Mouse (Mus musculus) v-Abl transformed pro-B cells (cell line): ENCODE data around the gene Foxa1.

Experiments
- in situ Hi-C, 2 experiments: fragments of 400-800 bp; cut with MboI; formaldehyde crosslinking; loops; one replicate each; pipeline ENCODE4 v1.15.1; 2025; ENCODE audit not compliant: unreplicated experiment in 2 of 2

Foxa1 gene

DNA sequence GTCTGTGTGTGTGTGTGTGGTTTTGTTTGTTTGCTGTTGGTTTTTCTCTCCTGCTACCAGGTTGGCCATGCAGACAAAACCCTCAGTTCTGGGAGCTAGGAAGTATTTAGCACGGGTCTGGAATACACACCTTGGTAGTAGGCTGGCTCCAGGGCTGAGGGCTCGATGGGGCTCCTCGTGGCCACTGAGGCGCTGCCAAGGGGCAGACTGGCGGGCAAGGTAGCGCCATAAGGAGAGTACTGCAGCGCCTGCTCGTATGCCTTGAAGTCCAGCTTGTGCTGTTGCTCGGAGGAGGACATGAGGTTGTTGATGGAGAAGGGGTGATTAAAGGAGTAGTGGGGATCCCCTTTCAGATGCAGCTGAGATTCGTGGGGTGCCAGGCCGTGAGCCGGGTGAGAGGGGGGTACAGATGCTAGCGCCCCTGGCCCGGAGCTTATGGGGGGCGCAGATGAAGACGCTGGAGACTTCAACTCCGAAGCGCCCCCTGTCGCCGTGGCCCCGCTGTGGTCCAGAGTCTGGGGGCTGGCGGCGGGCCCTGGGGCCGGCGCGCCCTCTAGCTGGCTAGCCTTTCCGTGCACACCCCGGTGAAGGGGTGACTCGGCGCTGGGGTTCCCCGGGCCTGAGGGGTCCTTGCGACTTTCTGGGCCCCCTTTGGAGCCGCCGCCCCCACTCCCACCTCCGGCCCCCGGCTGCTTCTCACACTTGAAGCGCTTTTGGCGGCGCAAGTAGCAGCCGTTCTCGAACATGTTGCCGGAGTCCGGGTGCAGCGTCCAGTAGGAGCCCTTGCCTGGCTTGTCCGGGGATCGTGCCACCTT is 4.6 kb downstream of the Foxa1 start:
- in situ Hi-C loops, result no loop called here

DNA sequence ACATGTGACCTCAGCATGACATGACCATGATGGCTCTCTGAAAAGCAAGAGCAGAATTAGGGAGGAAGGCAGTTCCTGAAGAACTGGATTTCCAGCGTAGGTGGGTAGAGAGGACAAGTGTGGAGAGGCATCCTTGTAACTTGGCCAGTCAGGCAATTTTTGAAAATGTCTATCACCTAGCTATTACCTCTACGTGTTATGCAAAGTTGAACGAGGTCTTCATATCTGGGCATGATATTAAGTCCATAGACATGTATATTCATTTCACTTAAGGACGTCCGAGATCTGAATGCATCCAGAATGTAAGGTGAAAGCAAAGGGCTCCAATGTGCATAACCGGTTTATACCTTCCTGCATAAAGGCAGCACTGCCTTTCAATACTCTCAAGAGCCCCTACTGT is 5.6 kb downstream of the Foxa1 start:
- in situ Hi-C loops, result no loop called here

DNA sequence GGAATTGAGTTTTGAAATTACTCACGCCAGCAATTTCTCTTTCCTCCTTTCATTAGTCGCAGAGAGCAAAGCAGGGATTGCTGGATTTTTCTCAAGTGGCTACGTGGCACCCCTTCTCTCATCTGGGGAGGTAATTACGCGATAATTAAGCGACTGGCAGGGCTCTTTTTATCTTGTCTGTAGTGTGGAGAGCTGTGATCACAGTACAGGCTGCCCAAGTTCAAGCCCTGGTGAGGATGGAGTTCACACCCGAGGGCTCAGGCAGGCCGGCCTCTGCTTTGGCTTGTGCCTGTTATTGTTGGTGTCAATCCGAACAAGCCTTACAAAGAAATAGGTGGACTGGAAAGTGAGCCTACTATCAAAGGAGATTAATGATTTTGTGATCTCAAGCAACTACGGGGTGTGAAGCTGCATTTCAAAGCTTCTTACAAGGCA is 7.1 kb downstream of the Foxa1 start:
- in situ Hi-C loops, result no loop called here

DNA sequence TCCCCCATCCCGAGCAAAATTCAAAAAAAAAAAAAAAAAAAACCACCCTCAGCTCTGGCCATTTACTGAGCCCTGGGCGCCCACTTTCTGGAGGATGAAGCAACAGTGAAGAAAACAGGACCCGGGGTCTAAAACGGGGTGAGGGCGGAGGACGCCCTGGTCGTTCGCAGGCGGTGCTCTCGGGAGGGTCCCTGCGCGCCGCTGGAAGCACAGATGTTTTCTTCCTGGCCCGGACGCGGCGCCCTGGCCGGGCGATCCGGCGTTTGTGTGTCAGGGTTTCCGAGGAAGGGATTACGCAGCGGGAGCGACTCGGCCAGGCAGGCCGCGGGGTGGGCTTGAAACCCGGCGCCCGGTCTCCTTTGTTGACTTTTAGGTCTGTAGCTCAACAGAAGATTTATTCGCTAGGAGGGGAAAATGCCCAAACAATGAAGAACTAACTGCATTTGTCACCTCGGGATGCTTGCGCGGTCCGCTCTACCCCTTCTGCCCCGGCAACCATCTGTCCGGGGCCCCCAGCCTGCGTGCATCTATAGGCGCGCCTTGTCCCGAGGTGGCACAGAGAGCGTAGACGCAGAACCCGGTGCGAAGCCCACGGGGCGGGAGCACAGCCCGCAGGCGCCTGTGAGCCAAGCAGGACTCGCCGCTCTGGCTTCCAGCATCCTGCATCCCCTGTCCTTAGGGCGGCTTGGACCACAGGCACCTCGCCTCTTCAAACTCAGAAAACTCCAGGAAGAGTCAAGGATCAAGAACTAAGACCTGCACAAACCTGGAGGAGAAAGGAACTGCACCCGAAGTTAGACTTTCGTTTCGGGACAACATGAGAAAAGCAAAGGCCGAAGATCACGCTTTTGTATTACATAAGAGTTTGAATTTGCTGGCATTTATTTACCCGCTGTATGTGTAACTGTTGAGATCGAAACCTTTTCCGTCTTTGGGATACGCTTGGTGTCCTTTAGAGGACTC is 7.8 kb downstream of the Foxa1 start:
- in situ Hi-C loops, result no loop called here

DNA sequence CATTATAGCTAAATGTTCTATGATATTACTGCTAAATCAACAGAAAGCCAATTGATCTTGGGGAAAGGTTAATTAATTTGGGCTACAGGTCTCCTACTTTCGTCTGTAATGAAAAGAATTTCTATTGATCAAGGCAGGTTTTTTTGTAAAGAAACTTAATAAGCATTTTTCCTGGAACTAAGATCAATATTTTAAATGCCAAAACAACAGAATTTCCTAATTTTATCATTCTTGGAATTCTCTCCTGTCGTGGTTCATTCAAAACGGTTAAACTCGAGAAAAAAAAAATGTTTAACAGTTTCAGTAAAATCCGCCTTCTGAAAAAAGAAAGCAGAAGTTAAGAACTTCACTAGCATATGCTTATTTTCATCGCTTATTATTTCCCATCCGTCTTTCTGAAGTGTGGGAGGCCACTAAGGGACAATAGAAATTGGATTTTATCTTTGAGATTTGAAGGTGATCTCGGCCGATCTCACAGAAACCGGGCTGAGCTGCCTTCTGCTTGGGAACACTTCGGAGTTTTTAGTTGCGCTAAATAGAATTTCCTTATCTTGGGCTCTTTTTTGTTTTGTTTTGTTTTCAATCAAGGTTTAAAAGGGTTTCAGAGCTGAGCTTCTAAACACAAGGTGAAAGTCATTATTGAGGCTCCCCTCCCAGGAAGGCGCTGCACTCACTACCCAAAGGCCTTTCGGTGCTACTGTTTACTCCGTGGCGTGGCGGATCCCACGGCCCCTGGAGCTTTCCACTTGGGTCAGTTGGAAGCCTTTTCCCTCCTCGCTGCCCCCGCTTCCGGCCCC is 8.7 kb downstream of the Foxa1 start:
- in situ Hi-C loops, result no loop called here

DNA sequence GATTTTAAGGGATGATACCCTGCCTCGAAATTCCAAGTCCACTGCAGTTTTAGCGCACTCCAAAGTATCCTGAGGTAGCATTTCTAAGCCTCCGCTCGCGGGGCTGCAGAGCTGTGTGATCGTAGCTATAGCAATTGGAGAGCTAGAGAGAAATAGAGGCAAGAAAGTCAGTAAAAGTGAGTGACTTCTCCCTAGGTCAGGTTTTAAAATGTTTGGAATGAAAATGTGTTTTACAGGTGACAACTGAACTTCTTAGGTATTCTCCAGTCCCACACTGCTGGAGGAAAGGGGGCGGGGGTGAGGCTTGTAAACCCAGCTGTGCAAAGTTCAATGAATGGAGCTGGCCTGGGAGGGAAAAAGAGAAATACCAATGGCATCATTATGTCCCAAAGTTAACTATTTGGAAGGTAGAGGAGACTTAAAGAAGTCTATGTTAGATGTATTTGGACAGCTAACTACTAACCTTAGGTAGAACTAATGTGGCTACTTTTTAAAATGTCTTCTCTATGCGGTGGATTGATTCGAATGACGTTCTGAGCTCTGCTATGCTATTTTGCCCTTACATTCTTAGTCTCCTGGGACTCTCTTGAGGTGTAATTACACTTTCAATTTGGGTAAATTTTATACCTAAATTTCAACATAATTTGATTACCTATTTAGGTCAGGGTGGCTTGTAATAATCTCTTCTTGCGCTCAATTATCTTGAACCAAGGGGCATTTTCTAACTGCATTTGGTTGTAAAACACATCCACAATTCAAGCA is 9.6 kb downstream of the Foxa1 start:
- in situ Hi-C loops, result no loop called here

DNA sequence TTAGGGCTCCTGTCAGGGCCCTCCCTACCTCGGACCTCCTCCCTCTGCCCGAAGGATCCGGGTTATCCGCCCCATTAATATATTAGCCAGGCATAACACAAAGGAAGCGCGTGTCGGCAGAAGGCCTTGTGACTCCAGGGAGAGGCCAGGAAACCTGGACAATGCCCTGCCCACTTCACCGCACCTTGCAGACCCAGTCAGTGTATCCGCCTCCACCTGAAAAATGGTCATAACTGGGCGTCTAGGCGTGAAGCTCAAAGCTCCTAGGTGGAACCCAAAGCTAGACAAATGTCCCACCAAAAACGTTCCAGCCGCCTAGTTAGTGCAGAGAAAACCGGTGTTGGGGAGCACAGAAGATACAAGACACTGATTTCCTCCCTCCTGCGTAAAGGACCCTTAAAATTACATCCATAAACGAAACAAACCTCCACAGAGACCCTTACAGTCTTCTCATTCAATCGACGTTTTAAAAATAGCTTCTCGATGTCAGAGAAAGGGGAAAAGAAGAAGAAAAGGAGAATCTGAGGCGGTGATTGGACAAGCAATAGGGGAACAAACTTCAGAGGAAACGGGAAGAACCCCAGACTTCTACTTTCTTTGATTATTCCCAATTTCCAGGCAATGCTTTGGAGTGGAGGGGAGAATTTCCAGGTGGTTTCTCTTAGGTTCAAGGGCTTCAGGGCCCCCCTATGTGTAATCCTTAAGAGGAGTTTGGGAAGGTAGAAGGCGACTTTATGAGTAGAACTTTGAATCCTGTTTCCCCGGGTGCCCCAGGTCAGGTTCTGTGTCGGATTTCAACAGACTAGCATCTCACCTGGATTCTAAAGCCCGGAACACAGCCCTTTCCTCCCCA is 10.4 kb downstream of the Foxa1 start:
- in situ Hi-C loops, result no loop called here

DNA sequence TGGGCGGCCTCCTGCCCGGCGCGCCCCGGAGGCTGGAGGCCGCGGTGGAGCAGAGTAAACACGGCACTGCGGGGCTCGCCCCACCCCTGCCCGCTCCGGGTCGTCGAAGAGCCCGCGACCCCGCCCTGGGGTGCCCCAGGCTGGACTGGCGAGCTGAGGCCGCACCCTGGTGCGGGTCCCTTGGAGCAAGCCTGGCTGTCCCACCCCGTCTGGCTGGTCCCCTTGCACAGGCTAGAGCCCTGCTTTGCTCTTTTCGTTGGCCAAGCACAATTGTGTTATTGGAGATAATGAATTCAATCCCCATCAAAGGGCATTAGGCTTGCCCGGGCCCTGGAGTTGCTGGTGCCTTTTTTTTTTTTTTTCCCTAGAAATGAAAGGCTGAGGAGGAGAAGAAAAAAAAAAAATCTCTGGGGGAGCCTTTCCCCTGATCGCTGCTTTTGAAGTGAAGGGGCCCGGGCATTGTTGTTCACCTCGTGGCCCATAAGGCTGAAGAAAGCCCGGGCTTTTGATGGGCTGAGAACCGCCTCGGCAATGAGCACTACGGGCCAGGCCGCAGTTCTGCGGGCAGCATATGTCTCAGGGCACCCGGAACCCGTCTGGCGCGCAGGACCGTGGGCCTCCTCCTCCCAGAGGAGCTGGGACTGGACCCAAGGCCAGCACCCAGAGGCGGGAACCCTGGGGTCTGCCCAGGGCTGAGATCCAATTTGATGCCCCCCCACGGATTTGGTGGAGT is 11.7 kb downstream of the Foxa1 start:
- in situ Hi-C loops, result no loop called here

DNA sequence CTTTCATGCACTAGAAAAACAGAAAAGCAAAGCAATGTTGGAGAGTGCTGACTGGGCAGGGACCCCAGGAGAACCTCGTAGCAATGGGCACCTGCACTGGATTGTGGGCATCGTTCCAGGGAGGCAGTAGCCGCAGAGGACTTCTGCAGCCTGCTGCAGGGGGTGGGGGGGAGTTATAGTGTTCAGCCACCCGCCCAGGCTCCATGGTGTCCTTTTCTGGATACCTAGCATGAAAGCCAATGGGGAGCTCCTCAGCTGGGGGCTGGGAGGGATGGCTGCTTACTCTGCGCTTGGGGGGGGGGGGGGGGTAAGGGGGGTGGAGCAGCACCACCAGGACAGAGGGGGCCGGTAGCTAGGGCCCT is 12.2 kb downstream of the Foxa1 start:
- in situ Hi-C loops, result no loop called here

DNA sequence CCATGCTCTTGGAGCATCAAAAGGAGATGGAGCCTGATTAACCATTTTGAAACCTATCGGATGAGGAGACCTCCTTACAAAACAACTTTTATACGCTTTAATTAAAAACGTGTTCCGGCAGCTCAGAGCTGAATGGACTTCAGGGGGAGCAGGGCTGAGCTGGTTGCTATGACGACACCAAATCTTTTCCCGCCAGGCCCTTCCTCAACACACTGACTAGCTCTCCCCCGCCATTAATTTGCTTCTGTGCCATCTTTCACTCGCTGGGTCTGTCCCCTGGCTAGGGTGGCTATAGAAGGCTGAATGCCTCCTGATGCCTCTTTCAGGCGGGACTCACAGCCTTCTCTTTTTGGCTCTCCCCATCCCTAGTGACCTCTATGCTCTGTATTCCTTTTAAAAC is 16.2 kb downstream of the Foxa1 start:
- in situ Hi-C loops, result no loop called here

DNA sequence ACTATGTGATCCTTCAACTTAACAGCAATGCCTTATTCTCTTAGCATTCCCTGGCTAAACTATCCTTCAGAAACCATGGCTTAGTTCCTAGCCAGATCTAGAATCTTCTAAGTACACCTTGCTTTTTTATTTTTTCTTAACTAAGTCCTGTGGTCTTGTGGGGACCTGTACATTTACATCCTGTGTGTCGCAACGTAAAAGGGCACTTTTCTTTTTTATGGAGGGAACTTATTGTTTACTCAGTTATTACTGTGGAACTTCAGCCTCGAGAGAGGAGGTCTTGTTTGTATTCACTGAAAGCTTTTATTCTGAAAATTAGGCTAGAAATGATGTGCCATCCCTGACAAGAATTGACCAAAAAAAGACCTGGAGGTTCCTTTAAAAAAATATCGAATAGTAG is 18.4 kb downstream of the Foxa1 start:
- in situ Hi-C loops, result no loop called here

DNA sequence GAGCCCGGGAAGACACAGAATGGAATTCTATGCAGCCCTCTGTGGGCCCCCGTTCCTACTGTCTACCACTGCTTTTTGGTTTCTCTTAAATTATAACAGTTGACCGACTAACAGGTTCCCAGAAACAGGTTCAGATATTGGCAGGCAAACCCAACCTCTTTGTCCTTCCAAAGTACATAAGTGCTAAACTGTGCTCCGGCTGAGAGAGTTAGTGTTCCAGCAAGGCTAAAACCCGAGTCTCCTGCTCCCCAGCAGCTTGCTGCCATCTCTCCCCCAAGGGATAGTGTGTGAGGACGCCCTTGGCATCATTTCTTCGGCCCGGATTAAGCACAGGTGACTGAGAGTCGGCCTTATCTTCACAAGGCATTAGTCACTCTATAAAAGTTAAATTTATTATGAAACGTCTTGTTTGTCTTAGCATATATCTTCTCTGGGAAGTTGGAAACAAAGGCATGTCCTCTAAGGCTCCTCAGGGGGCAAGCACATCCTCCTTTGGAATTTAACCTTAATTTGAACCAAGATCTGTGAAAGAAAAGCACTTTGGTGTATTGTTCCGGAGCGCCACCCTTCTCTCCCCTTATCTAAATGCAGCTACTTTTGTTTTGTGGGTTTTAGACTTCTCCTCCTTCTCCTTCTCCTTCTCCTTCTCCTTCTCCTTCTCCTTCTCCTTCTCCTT is 30.9 kb downstream of the Foxa1 start:
- in situ Hi-C loops, result no loop called here

DNA sequence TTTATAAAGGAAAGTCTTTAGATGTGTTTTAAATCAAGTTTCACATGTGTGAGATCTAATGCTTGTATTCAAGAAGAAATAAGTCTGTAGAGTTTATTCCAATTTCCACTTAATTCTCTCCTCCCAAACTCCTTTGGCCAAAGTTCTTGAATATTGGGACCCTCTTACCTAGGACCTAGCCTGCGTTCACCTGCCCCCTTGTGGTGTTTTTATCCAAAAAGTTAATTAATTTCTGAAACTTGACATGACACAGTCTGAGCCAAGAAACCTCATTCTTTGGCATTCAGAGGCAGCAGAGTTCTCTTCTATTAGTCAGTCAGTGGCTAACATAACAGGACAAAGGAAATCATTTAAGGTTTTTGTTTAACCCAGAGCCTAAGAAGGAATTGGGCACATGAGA is 32.2 kb downstream of the Foxa1 start:
- in situ Hi-C loops, result no loop called here

DNA sequence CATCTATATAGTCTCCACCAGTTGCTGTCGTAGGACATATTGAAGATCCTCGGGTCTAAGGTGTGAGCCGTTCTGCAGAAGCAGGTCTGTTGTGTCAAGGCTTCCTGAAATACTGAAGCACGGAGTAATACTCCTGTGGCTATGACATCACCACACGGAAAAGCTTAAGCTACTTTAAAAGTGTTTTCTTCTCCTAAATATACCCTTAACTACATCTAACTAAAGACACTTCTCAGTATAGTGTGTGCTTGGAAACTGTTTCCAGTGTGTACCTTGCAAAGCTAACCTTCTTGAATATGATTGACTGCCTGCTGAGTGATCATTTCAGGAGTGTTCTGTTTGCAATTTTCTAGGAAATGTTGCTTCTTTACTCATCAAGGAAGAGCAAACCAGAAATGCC is 35.2 kb downstream of the Foxa1 start:
- in situ Hi-C loops, result no loop called here

DNA sequence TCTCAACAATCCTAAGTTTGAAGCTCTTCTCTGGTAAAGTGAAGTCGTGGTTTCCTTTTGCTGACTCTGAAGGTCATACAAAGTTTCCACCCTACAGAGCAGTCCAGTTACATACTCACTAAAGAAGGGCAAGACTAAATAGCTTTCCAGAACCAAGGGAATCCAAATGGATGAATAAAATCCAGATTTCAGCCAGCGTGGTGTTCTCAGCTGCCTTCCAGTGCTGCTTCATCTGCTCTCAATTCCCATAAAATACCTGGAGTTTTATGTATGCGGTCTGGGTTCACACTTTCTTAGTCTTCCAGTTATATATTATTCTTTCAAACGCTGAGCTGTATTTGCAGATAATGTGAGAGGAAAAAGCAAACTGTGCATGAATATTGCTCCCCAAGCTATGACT is 35.6 kb downstream of the Foxa1 start:
- in situ Hi-C loops, result no loop called here

DNA sequence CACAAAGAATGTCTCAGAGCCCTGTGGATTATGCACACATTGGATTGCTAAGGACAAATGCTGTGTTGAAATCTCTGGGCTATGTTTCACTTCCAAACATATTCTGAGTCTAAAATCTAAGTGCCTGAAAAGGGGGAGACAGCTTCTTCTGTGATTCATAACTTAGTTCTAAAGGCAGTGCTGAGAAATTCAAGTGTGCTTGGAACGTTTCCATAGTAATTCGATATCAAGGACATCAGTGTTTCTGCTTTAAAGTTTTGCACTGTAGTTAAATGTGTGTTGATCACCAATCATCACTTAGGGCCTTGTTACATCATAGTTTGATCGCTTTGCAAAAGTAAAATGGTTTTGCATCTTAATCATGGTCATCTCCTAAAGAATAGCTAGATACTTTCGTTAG is 37.0 kb downstream of the Foxa1 start:
- in situ Hi-C loops, result no loop called here

DNA sequence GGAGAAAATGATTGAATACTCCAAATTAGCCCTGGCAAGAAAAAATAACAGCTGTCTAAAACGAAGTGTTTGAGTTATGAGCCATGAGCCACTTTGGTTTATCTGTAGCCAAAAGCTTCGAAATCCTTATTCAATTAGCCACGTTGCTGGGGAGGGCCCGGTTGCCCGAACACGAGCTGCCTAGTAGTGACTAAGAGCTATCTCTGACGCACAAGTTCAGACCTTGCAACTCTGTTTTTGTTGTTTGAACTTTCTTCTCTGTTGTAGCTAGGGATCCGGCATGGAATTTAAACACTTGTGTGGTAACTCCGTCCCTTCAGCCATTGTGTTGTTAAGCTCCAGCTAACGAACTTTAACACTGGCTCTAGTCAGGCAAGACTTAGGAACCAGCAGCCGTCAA is 37.8 kb downstream of the Foxa1 start:
- in situ Hi-C loops, result no loop called here

DNA sequence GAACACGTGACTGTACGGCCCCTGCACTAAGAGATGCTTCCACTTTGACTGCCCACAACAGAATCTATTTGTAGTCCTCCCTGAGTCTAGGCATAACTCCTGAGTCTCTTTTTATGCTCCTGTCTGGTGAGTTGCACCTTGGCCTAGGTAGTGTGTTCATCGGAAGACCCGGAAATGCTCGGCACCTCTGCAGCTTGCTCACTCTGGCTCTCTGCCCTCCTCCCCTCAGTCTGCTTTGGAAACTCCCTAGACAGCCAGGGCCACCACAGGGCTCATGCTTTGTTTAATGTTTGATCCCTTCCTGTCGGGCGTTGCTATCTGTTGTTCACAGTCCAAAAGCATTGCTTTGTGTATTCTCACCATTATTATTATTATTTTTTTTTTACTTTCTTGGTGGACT is 41.4 kb downstream of the Foxa1 start:
- in situ Hi-C loops, result no loop called here
